Mouse (Mus musculus): ENCODE measurements at regions not wholly inside any gene's neighbourhood (a gene's known extent, or its start where the extent isn't known, plus 50 kb on each side); places are given as distances from the start of the nearest gene placed in this dataset.

DNA sequence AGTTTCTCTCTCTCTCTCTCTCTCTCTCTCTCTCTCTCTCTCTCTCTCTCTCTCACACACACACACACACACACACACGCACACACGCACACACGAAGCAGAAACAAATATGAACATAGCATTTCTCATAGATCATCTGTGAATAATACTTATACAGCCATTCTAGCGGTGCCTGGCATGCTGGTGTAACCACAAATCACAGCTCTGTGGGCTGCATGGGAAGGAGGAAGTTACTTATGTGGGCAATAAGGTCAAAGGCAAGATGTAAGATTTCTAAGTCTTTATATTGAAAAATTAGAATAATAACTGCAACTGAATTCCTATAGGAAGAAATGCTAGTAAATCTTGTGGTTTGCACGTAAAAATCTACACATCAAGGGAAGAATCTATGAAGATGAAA, 228.7 kb downstream of the Ccdc91 start:
- no peak for TF ChIP-seq EP300 (IDR thresholded peaks at IDR 0.05; ENCODE audit: low read depth)
- no peak for TF ChIP-seq CTCF (IDR thresholded peaks at IDR 0.05; ENCODE audit: low read depth)
- DNase-seq (ENCODE audit: low read depth in 3 of 3, low spot score in 3 of 3): no peak
- no peak for ATAC-seq (ENCODE audit: insufficient read depth)
- H3K36me3 ChIP-seq (replicated peaks; ENCODE audit: control insufficient read depth, insufficient read depth, low read depth): no peaks in the 10 kb centered on the region
- WGBS (ENCODE audit: insufficient replicate concordance): 45% methylated on average over 5 of the region's 5 CpGs
- H3K27me3 ChIP-seq (ENCODE audit: control insufficient read depth, insufficient read depth, low read length): no peaks in the 10 kb centered on the region
- no peak overlapping the region for H3K4me2 ChIP-seq (ENCODE audit: low read depth)
- H3K27ac ChIP-seq: no peak overlapping the region
- H3K9ac ChIP-seq (replicated peaks): no peak overlapping the region
- no peak overlapping the region for H3K4me3 ChIP-seq (ENCODE audit: insufficient read depth in 1 of 2, low read depth in 2 of 2, low read length in 2 of 2)
- H3K9me3 ChIP-seq (ENCODE audit: control insufficient read depth, low read length): no peaks in the 10 kb centered on the region
- H3K4me1 ChIP-seq (replicated peaks; ENCODE audit: control insufficient read depth in 2 of 2, insufficient read depth in 2 of 2, low read length in 1 of 2): no peaks in the 10 kb centered on the region

DNA sequence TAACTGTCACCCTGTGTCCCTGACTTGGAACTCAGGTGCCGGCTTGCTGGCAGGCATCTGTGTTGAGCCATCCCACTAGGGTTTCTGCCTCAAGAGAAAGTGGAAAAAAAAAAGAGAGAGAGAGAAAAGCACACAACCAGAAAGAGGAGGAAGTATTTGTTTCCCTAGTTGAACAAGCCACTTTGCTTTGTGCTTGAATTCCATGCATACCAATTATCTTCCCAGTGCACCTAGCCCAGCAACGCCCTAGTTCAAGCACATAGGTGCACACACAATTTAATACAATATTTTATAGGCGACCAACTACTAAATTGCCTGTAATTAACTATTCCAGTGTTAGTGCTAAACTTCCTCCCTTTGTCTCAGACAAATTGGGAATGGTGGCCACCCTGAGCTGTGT, 230.3 kb downstream of the Ccdc91 start:
- no peak for DNase-seq (ENCODE audit: low read depth in 3 of 3, low spot score in 3 of 3)
- H3K4me1 ChIP-seq (replicated peaks; ENCODE audit: control insufficient read depth in 2 of 2, insufficient read depth in 2 of 2, low read length in 1 of 2): no peaks in the 10 kb centered on the region
- 56% methylated on average over 3 of the region's 3 CpGs for WGBS (ENCODE audit: insufficient replicate concordance)
- no peaks in the 10 kb centered on the region for H3K9me3 ChIP-seq (ENCODE audit: control insufficient read depth, low read length)
- no peak overlapping the region for H3K4me2 ChIP-seq (ENCODE audit: low read depth)
- no peak for TF ChIP-seq CTCF (IDR thresholded peaks at IDR 0.05; ENCODE audit: low read depth)
- TF ChIP-seq EP300 (IDR thresholded peaks at IDR 0.05; ENCODE audit: low read depth): no peak
- H3K27ac ChIP-seq: no peak overlapping the region
- ATAC-seq (ENCODE audit: insufficient read depth): no peak
- H3K9ac ChIP-seq (replicated peaks): no peak overlapping the region
- H3K4me3 ChIP-seq (ENCODE audit: insufficient read depth in 1 of 2, low read depth in 2 of 2, low read length in 2 of 2): no peak overlapping the region
- no peaks in the 10 kb centered on the region for H3K27me3 ChIP-seq (ENCODE audit: control insufficient read depth, insufficient read depth, low read length)
- no peaks in the 10 kb centered on the region for H3K36me3 ChIP-seq (replicated peaks; ENCODE audit: control insufficient read depth, insufficient read depth, low read depth)

DNA sequence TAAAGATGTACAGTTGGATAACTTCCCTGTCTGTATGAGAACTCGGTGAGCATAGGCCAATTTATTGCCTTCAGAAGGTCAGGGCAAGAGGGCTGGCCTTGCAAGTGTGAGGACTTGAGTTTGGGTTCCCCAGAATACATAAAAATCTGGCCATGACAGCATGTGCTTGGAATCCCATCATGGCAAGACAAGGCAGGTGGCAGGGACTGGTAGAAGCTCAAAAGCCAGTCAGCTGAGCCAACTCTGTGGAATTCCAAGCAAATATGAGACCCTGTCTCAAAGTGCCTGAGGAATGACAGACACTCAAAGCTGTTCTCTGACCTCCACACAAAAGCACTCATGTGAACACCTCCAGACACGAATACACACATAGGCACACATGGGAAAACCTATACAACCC, 231.1 kb downstream of the Ccdc91 start:
- DNase-seq (ENCODE audit: low read depth in 3 of 3, low spot score in 3 of 3): no peak
- 30% methylated on average over 2 of the region's 2 CpGs for WGBS (ENCODE audit: insufficient replicate concordance)
- no peak overlapping the region for H3K4me2 ChIP-seq (ENCODE audit: low read depth)

DNA sequence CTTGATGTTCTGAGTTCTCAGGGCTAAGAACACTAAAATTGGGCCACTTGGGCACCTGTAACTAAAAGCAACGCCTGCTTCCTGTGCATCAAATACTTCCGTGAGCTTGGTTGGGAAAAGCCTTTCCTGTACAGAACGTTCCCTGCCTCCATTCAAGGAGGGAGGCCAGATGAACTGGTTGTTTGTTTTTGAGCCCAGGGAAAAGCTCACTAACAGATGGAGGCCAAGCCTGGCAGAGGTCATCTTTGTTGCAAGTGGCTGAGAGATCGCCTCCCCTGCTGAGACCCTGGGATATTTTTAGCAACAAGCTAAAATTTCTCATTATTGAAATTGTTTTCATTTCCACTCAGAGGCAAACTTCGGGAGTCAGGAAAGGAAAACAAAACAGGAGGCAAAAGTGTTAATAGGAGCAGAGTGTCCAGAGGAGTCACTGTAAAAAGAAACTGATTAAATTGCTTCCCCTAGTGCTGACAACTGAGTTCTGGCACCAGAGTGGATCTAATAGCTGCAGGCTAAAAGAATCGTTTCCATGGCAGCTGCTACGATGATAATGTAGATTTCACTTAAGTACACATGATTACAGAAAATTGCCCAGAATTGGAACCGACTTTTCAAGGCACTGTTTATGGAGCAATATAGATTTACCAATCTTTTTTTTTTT, 242.6 kb downstream of the Ccdc91 start:
- ATAC-seq (ENCODE audit: insufficient read depth) (no peak), DNase-seq (ENCODE audit: low read depth in 3 of 3, low spot score in 3 of 3) (no peak)
- TF ChIP-seq CTCF (IDR thresholded peaks at IDR 0.05; ENCODE audit: low read depth): no peak
- TF ChIP-seq EP300 (IDR thresholded peaks at IDR 0.05; ENCODE audit: low read depth): no peak
- WGBS (ENCODE audit: insufficient replicate concordance): 40% methylated on average over 8 of the region's 8 CpGs
- no peak overlapping the region for H3K4me2 ChIP-seq (ENCODE audit: low read depth)
- H3K27ac ChIP-seq: no peak overlapping the region
- no peak overlapping the region for H3K4me3 ChIP-seq (ENCODE audit: insufficient read depth in 1 of 2, low read depth in 2 of 2, low read length in 2 of 2)
- H3K9me3 ChIP-seq (ENCODE audit: control insufficient read depth, low read length): no peaks in the 10 kb centered on the region
- no peak overlapping the region for H3K9ac ChIP-seq (replicated peaks)
- no peaks in the 10 kb centered on the region for H3K4me1 ChIP-seq (replicated peaks; ENCODE audit: control insufficient read depth in 2 of 2, insufficient read depth in 2 of 2, low read length in 1 of 2)
- no peaks in the 10 kb centered on the region for H3K36me3 ChIP-seq (replicated peaks; ENCODE audit: control insufficient read depth, insufficient read depth, low read depth)
- no peaks in the 10 kb centered on the region for H3K27me3 ChIP-seq (ENCODE audit: control insufficient read depth, insufficient read depth, low read length)

More for the DNA sequence above, 231.1 kb downstream of the Ccdc91 start:
- TF ChIP-seq CTCF (IDR thresholded peaks at IDR 0.05; ENCODE audit: low read depth) (no peak), EP300 (IDR thresholded peaks at IDR 0.05; ENCODE audit: low read depth) (no peak)
- Histone ChIP-seq H3K4me1 (replicated peaks; ENCODE audit: control insufficient read depth in 2 of 2, insufficient read depth in 2 of 2, low read length in 1 of 2) (no peaks in the 10 kb centered on the region), H3K27me3 (ENCODE audit: control insufficient read depth, insufficient read depth, low read length) (no peaks in the 10 kb centered on the region), H3K4me3 (ENCODE audit: insufficient read depth in 1 of 2, low read depth in 2 of 2, low read length in 2 of 2) (no peak overlapping the region), H3K36me3 (replicated peaks; ENCODE audit: control insufficient read depth, insufficient read depth, low read depth) (no peaks in the 10 kb centered on the region), H3K27ac (no peak overlapping the region), H3K9me3 (ENCODE audit: control insufficient read depth, low read length) (no peaks in the 10 kb centered on the region), H3K9ac (replicated peaks) (no peak overlapping the region)
- no peak for ATAC-seq (ENCODE audit: insufficient read depth)

DNA sequence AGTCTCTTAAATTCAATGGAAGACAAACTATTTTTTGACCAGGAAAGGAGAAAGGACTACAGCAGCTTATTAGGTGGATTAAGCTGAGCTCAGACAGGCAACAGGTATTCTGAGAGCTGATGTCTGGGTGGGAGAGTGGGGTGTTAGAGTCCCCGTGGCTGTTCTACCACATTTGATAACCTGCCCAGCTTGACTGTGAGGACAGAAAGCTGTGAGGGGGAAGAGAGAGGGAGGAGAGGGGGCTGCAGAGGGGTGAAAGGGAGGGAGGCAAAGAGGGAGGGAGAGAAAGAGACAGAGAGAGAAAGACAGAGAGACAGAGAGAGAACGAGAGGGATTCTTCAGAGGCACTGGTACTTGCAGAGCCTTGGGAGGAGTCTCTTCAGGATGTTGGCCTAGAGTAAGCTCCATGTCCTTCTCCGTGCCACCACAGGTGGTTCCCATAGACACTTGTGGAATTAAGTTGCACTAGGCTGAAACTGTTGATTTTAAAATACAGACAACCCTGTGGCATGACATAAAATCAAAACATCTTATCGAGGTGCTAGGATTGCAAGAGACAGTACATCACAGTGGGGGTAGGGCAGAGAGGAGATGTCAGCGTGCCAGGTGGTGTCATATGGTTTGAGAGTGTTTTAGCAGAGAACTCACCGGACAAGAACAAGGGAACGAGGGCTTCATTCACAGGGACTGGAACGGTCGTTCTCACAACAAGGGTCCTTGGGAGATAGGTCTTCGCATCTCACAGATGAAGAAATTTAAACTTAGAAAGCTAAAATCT, 243.3 kb downstream of the Ccdc91 start:
- H3K9me3 ChIP-seq (ENCODE audit: control insufficient read depth, low read length): no peaks in the 10 kb centered on the region
- no peaks in the 10 kb centered on the region for H3K4me1 ChIP-seq (replicated peaks; ENCODE audit: control insufficient read depth in 2 of 2, insufficient read depth in 2 of 2, low read length in 1 of 2)
- TF ChIP-seq EP300 (IDR thresholded peaks at IDR 0.05; ENCODE audit: low read depth) (no peak), CTCF (IDR thresholded peaks at IDR 0.05; ENCODE audit: low read depth) (no peak)
- H3K27me3 ChIP-seq (ENCODE audit: control insufficient read depth, insufficient read depth, low read length): no peaks in the 10 kb centered on the region
- no peak overlapping the region for H3K4me2 ChIP-seq (ENCODE audit: low read depth)
- H3K36me3 ChIP-seq (replicated peaks; ENCODE audit: control insufficient read depth, insufficient read depth, low read depth): no peaks in the 10 kb centered on the region
- ATAC-seq (ENCODE audit: insufficient read depth) (no peak), DNase-seq (ENCODE audit: low read depth in 3 of 3, low spot score in 3 of 3) (no peak)
- H3K4me3 ChIP-seq (ENCODE audit: insufficient read depth in 1 of 2, low read depth in 2 of 2, low read length in 2 of 2): no peak overlapping the region
- H3K9ac ChIP-seq (replicated peaks): no peak overlapping the region
- 62% methylated on average over 10 of the region's 10 CpGs for WGBS (ENCODE audit: insufficient replicate concordance)
- H3K27ac ChIP-seq: no peak overlapping the region

Measured in liver, embryonic 14.5 days (tissue).